Mouse (Mus musculus) left cerebral cortex, postnatal 36 days (tissue): ENCODE results near the gene Vmn1r62. TPM values are rescaled to one million over a fixed set of nuclear protein-coding genes. Genes with fewer than 3 reads are reported as not detected.
"Not testable (repeated sequence)": the region's sequence is repeated elsewhere in the genome, so short reads cannot be mapped to it uniquely, and the experiment has no call there.

Experiments
- DNase-seq, 2 experiments: peaks; one replicate each; pipeline ENCODE4 v3.0.0; 2021 to 2022; ENCODE audit warnings: low spot score in 2 of 2, mixed read lengths in 1 of 2
- intact Hi-C: fragments of 180-260 bp; cut with DNase I; formaldehyde crosslinking; loops from one replicate; pipeline ENCODE4 v1.15.1; 2025
- total RNA-seq, 2 experiments: library from RNA; stranded (reverse); gene quantifications; 2 replicates each; pipeline ENCODE4 v1.2.3; 2021

The Vmn1r62 gene
- not detected for total RNA-seq

DNA sequence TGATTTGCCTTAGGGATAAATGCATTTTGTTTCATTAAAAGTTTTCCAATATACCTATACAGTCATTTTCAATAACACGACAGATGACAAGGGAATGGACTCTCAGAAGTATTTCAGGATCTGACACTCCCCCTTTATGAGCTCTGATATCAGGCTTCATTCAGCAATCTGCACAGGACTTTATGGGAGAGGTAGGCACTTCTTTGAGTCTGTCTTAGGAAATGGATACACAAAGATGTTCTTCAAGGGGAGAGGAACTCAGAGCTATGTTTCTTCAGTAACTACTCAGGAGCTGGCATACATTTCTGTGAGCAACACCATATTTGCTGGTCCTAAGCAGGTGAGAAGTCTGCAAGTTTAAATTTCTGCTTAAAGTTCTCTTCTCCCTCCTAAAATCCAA lies at the start of gene Vmn1r62:
TSS of gene Vmn1r62 (plus strand) at position 301 of the 400 bp plus-strand sequence.
- DNase-seq, intact Hi-C loops: not testable (repeated sequence)

Other genes starting within 250 kb of the Vmn1r62 start
- not detected for gene Vmn1r59, start 216.9 kb upstream of the Vmn1r62 start, total RNA-seq
- gene Vmn2r28, start 179.7 kb upstream of the Vmn1r62 start, total RNA-seq, result not detected
- not detected for gene Vmn1r60, start 126.3 kb upstream of the Vmn1r62 start, total RNA-seq
- gene Vmn1r61, start 60.3 kb upstream of the Vmn1r62 start, total RNA-seq, result not detected
- gene Vmn1r63, start 131.8 kb downstream of the Vmn1r62 start, total RNA-seq, result not detected
- not detected for gene Vmn1r64, start 210.9 kb downstream of the Vmn1r62 start, total RNA-seq